Comparison of ENCODE assay signal across 8 mouse cellular contexts in genomic region chr4:41554994-41555663, GRCm38 (mm10). TPM values are rescaled to one million over a fixed set of nuclear protein-coding genes. Genes with fewer than 3 reads are reported as not detected.
DNase-seq lines count a peak whose midpoint lies in the region; ATAC-seq and TF ChIP-seq lines count a peak whose summit lies in the region.

No protein-coding gene starts in this region.

- no peak overlapping the region for H3K4me3 ChIP-seq in midbrain, embryonic 10.5 days
- no peak overlapping the region for H3K4me3 ChIP-seq in midbrain, postnatal 0 days (ENCODE audit: low read depth, low read length)
- H3K4me3 ChIP-seq in brown adipose tissue, adult 24 weeks (ENCODE audit: insufficient read depth, low read depth, low read length), result no peak overlapping the region
- H3K4me3 ChIP-seq in heart, embryonic 12.5 days, result no peak overlapping the region
- H3K4me3 ChIP-seq in small intestine, adult 2 months (ENCODE audit: low read depth, low read length), result no peak overlapping the region
- H3K4me3 ChIP-seq in thymus, adult 2 months (ENCODE audit: control insufficient read depth, insufficient read depth, low read length), result no peak overlapping the region

- H3K36me3 ChIP-seq in midbrain, embryonic 10.5 days, result no peaks in the 10 kb centered on the region
- no peaks in the 10 kb centered on the region; the same call in 1 of the 2 replicates for H3K36me3 ChIP-seq in midbrain, postnatal 0 days (ENCODE audit: insufficient read depth, low read length)
- H3K36me3 ChIP-seq in heart, embryonic 12.5 days, result no peaks in the 10 kb centered on the region
- H3K36me3 ChIP-seq in small intestine, adult 2 months (ENCODE audit: control insufficient read depth, insufficient read depth, low read length), result no peaks in the 10 kb centered on the region
- H3K36me3 ChIP-seq in thymus, adult 2 months (ENCODE audit: control insufficient read depth, insufficient read depth, low read length), result no peaks in the 10 kb centered on the region

- H3K27ac ChIP-seq in midbrain, embryonic 10.5 days (replicated peaks), result peak overlapping the region; percentile 55; the same call in 1 of the 2 replicates
- H3K27ac ChIP-seq in midbrain, postnatal 0 days (ENCODE audit: low read depth, low read length), result no peak overlapping the region
- peak overlapping the region; percentile 81 for H3K27ac ChIP-seq in brown adipose tissue, adult 24 weeks (replicated peaks; ENCODE audit: low read depth, low read length)
- H3K27ac ChIP-seq in heart, embryonic 12.5 days (ENCODE audit: poor library complexity, severe bottlenecking), result peak overlapping the region; percentile 75
- H3K27ac ChIP-seq in small intestine, adult 2 months (ENCODE audit: insufficient read depth, low read depth, low read length), result peak overlapping the region; percentile 48; the same call in 1 of the 2 replicates
- H3K27ac ChIP-seq in thymus, adult 2 months (ENCODE audit: control insufficient read depth, insufficient read depth, low read length), result no peak overlapping the region

- DNase-seq in midbrain, embryonic 10.5 days (ENCODE audit: low spot score), result no peak
- no peak for DNase-seq in midbrain, postnatal 0 days (ENCODE audit: low spot score)
- peak; percentile 89 to 91 for DNase-seq in kidney, postnatal 25 days
- DNase-seq in thymus, adult 2 months, result no peak
- no peak for DNase-seq in frontal cortex, postnatal 25 days (ENCODE audit: low spot score in 2 of 2)

- no peak for ATAC-seq in midbrain, postnatal 0 days (ENCODE audit: low FRiP score)
- no peak for ATAC-seq in heart, embryonic 12.5 days (ENCODE audit: insufficient number of reproducible peaks, low FRiP score)

- H3K4me2 ChIP-seq in midbrain, postnatal 0 days (ENCODE audit: low read depth, low read length, poor library complexity, severe bottlenecking), result no peak overlapping the region
- no peak overlapping the region for H3K4me2 ChIP-seq in heart, embryonic 12.5 days

- WGBS in midbrain, embryonic 10.5 days, result 85% methylated on average over 14 of the region's 14 CpGs
- WGBS in midbrain, postnatal 0 days, result 78% methylated on average over 14 of the region's 14 CpGs
- WGBS in heart, embryonic 12.5 days, result 60% methylated on average over 14 of the region's 14 CpGs
- 55% methylated on average over 14 of the region's 14 CpGs for WGBS in small intestine, adult 2 months
- 21% methylated on average over 14 of the region's 14 CpGs for WGBS in thymus, adult 2 months

- no peak for TF ChIP-seq CTCF in midbrain, postnatal 0 days (IDR thresholded peaks at IDR 0.05)
- no peak for TF ChIP-seq CTCF in small intestine, adult 2 months (IDR thresholded peaks at IDR 0.05; ENCODE audit: extremely low read depth, insufficient read length, insufficient replicate concordance, low read depth, low read length)
- no peak for TF ChIP-seq CTCF in thymus, adult 2 months (IDR thresholded peaks at IDR 0.05; ENCODE audit: borderline replicate concordance, control insufficient read depth, extremely low read depth, insufficient read depth, low read length, poor library complexity)

- H3K9me3 ChIP-seq in midbrain, embryonic 10.5 days (replicated peaks), result no peaks in the 10 kb centered on the region
- H3K9me3 ChIP-seq in midbrain, postnatal 0 days (ENCODE audit: low read length), result no peaks in the 10 kb centered on the region
- H3K9me3 ChIP-seq in heart, embryonic 12.5 days (replicated peaks), result no peaks in the 10 kb centered on the region

- no peaks in the 10 kb centered on the region for H3K27me3 ChIP-seq in midbrain, embryonic 10.5 days (ENCODE audit: low read depth, poor library complexity, severe bottlenecking)
- H3K27me3 ChIP-seq in midbrain, postnatal 0 days (ENCODE audit: insufficient read depth, low read length), result no peaks in the 10 kb centered on the region
- no peaks in the 10 kb centered on the region for H3K27me3 ChIP-seq in heart, embryonic 12.5 days (replicated peaks)
- H3K27me3 ChIP-seq in small intestine, adult 2 months (ENCODE audit: control insufficient read depth, insufficient read depth, low read length), result no peaks in the 10 kb centered on the region
- H3K27me3 ChIP-seq in thymus, adult 2 months (ENCODE audit: control insufficient read depth, insufficient read depth, low read length), result no peaks in the 10 kb centered on the region

- no peak for TF ChIP-seq POLR2A in small intestine, adult 2 months (IDR thresholded peaks at IDR 0.05; ENCODE audit: low read depth, low read length)
- no peak for TF ChIP-seq POLR2A in thymus, adult 2 months (IDR thresholded peaks at IDR 0.05; ENCODE audit: control insufficient read depth, extremely low read depth, insufficient read depth, low read length, poor library complexity)

- H3K4me1 ChIP-seq in midbrain, embryonic 10.5 days, result peaks cover 24% of the 10 kb centered on the region
- H3K4me1 ChIP-seq in midbrain, postnatal 0 days (ENCODE audit: insufficient read depth, low read length), result peaks cover 9% of the 10 kb centered on the region
- peaks cover 22% of the 10 kb centered on the region for H3K4me1 ChIP-seq in brown adipose tissue, adult 24 weeks (ENCODE audit: control insufficient read depth, insufficient read depth, insufficient read length, low read length)
- H3K4me1 ChIP-seq in heart, embryonic 12.5 days (replicated peaks), result peaks cover 21% of the 10 kb centered on the region
- no peaks in the 10 kb centered on the region; the same call in 1 of the 2 replicates for H3K4me1 ChIP-seq in small intestine, adult 2 months (ENCODE audit: control insufficient read depth, insufficient read depth, insufficient read length, low read length)
- H3K4me1 ChIP-seq in thymus, adult 2 months (replicated peaks; ENCODE audit: control insufficient read depth, insufficient read depth, low read length), result peaks cover 7% of the 10 kb centered on the region

- H3K9ac ChIP-seq in midbrain, postnatal 0 days (replicated peaks; ENCODE audit: low read length, poor library complexity, severe bottlenecking), result no peak overlapping the region
- no peak overlapping the region for H3K9ac ChIP-seq in heart, embryonic 12.5 days

RNA-seq across cellular contexts. Expression of gene Fam219a, which starts 14.2 kb away (rescaled TPM):
- 4.1 and 5.7 TPM in 2 replicates for polyA plus RNA-seq in midbrain, embryonic 10.5 days (2016; fragmentation: Nextera tagmentation; extraction: Ambion mirVana)
- 125 and 130 TPM in 2 replicates for total RNA-seq in midbrain, postnatal 0 days (2014; rRNA removed)
- polyA plus RNA-seq in midbrain, postnatal 0 days (2015; fragmentation: Nextera tagmentation; extraction: Ambion mirVana), result 20.5 and 24.1 TPM in 2 replicates
- 6.8 and 7.8 TPM in 2 replicates for polyA plus RNA-seq in brown adipose tissue, adult 24 weeks (2012; ENCODE audit: insufficient read depth, insufficient read length, missing spikeins)
- polyA plus RNA-seq in heart, embryonic 12.5 days (2016; fragmentation: Nextera tagmentation; extraction: Ambion mirVana), result 2.2 and 2.6 TPM in 2 replicates
- polyA plus RNA-seq in small intestine, adult 2 months (2012; rRNA removed), result 12.5 and 16.0 TPM in 2 replicates
- 23.0 and 29.8 TPM in 2 replicates for polyA plus RNA-seq in thymus, adult 2 months (2012; rRNA removed)

RNA-seq across cellular contexts. Expression of gene Dnaic1, which starts 14.4 kb away (rescaled TPM):
- 1.6 and 2.2 TPM in 2 replicates for polyA plus RNA-seq in midbrain, embryonic 10.5 days (2016; fragmentation: Nextera tagmentation; extraction: Ambion mirVana)
- total RNA-seq in midbrain, postnatal 0 days (2014; rRNA removed), result 1.7 and 6.1 TPM in 2 replicates
- 3.2 and 3.8 TPM in 2 replicates for polyA plus RNA-seq in midbrain, postnatal 0 days (2015; fragmentation: Nextera tagmentation; extraction: Ambion mirVana)
- polyA plus RNA-seq in brown adipose tissue, adult 24 weeks (2012; ENCODE audit: insufficient read depth, insufficient read length, missing spikeins), result not detected in 2 replicates
- polyA plus RNA-seq in heart, embryonic 12.5 days (2016; fragmentation: Nextera tagmentation; extraction: Ambion mirVana), result 1.4 and 2.1 TPM in 2 replicates
- polyA plus RNA-seq in small intestine, adult 2 months (2012; rRNA removed), result 1.3 and 5.4 TPM in 2 replicates
- 0.18 and 0.96 TPM in 2 replicates for polyA plus RNA-seq in thymus, adult 2 months (2012; rRNA removed)

RNA-seq across cellular contexts. Expression of gene 1110017D15Rik, which starts 38.0 kb away (rescaled TPM):
- polyA plus RNA-seq in midbrain, embryonic 10.5 days (2016; fragmentation: Nextera tagmentation; extraction: Ambion mirVana), result 3.4 and 4.2 TPM in 2 replicates
- 10.9 and 11.8 TPM in 2 replicates for total RNA-seq in midbrain, postnatal 0 days (2014; rRNA removed)
- polyA plus RNA-seq in midbrain, postnatal 0 days (2015; fragmentation: Nextera tagmentation; extraction: Ambion mirVana), result 18.1 and 20.7 TPM in 2 replicates
- polyA plus RNA-seq in brown adipose tissue, adult 24 weeks (2012; ENCODE audit: insufficient read depth, insufficient read length, missing spikeins), result not detected in 2 replicates
- not detected in 2 replicates for polyA plus RNA-seq in heart, embryonic 12.5 days (2016; fragmentation: Nextera tagmentation; extraction: Ambion mirVana)
- polyA plus RNA-seq in small intestine, adult 2 months (2012; rRNA removed), result 0.37 TPM in 1 of 2 replicates, not detected in the other
- polyA plus RNA-seq in thymus, adult 2 months (2012; rRNA removed), result 0.87 and 1.7 TPM in 2 replicates

RNA-seq across cellular contexts. Expression of gene AI464131, which starts 52.3 kb away (rescaled TPM):
- polyA plus RNA-seq in midbrain, embryonic 10.5 days (2016; fragmentation: Nextera tagmentation; extraction: Ambion mirVana), result 7.3 and 9.2 TPM in 2 replicates
- 40.5 and 46.0 TPM in 2 replicates for total RNA-seq in midbrain, postnatal 0 days (2014; rRNA removed)
- 15.7 and 18.1 TPM in 2 replicates for polyA plus RNA-seq in midbrain, postnatal 0 days (2015; fragmentation: Nextera tagmentation; extraction: Ambion mirVana)
- 8.7 and 13.8 TPM in 2 replicates for polyA plus RNA-seq in brown adipose tissue, adult 24 weeks (2012; ENCODE audit: insufficient read depth, insufficient read length, missing spikeins)
- polyA plus RNA-seq in heart, embryonic 12.5 days (2016; fragmentation: Nextera tagmentation; extraction: Ambion mirVana), result 2.6 and 2.9 TPM in 2 replicates
- polyA plus RNA-seq in small intestine, adult 2 months (2012; rRNA removed), result 4.6 and 10.2 TPM in 2 replicates
- polyA plus RNA-seq in thymus, adult 2 months (2012; rRNA removed), result 2.1 and 2.6 TPM in 2 replicates

Comparison
In these comparisons a context has a peak if more than half of its experiments do, and no peak if none do; other contexts are left out.
1. H3K27ac ChIP-seq: peak in midbrain, embryonic 10.5 days (single experiment), brown adipose tissue, adult 24 weeks (single experiment), heart, embryonic 12.5 days (single experiment) and small intestine, adult 2 months (single experiment); none in midbrain, postnatal 0 days (single experiment) and thymus, adult 2 months (single experiment).
2. DNase-seq: peak in kidney, postnatal 25 days (2 of 2); none in midbrain, embryonic 10.5 days (single experiment), midbrain, postnatal 0 days (single experiment), thymus, adult 2 months (single experiment) and frontal cortex, postnatal 25 days (0 of 2).